Mouse (Mus musculus) retina, adult 2 months (tissue): ENCODE results near the gene Olfr287.

Source experiments
- DNase-seq: peaks from one replicate; pipeline ENCODE4 v3.0.0-alpha.2; 2012; ENCODE audit warnings: low read depth, low spot score

Gene Olfr287

GRCm38 (mm10) chr15:98220877-98221276 is at the start of gene Olfr287, which contains the start of gene Gm44579:
Gene Olfr287, minus strand, starts transcription at chr15:98221056.
Gene Gm44579, minus strand, starts transcription at chr15:98220977.
- DNase-seq = no peak

- no peak for DNase-seq
Measured at GRCm38 (mm10) chr15:98257776-98258175, 36.9 kb upstream of the Olfr287 start.

- DNase-seq = no peak
Measured at GRCm38 (mm10) chr15:98257193-98257592, 36.3 kb upstream of the Olfr287 start, which contains the start of gene H1fnt. Gene H1fnt, minus strand, starts transcription at chr15:98257293.

- DNase-seq = no peak
Measured at GRCm38 (mm10) chr15:98256271-98256670, 35.4 kb upstream of the Olfr287 start.

GRCm38 (mm10) chr15:98235442-98235841 is 14.6 kb upstream of the Olfr287 start:
- no peak for DNase-seq

- DNase-seq = no peak
Measured at GRCm38 (mm10) chr15:98234350-98234749, 13.5 kb upstream of the Olfr287 start, which contains the start of gene Olfr286. Gene Olfr286, minus strand, starts transcription at chr15:98234450.

- DNase-seq = no peak
Measured at GRCm38 (mm10) chr15:98226096-98226495, 5.2 kb upstream of the Olfr287 start.

GRCm38 (mm10) chr15:98225610-98226009 is 4.8 kb upstream of the Olfr287 start:
- no peak for DNase-seq

- no peak for DNase-seq
Measured at GRCm38 (mm10) chr15:98222377-98222776, 1.5 kb upstream of the Olfr287 start.

- DNase-seq = no peak
Measured at GRCm38 (mm10) chr15:98214130-98214529, 6.7 kb downstream of the Olfr287 start.

GRCm38 (mm10) chr15:98213336-98213870 is 7.5 kb downstream of the Olfr287 start:
- DNase-seq = no peak

GRCm38 (mm10) chr15:98209676-98210075 is 11.2 kb downstream of the Olfr287 start:
- DNase-seq = no peak

- DNase-seq = no peak
Measured at GRCm38 (mm10) chr15:98195442-98195841, 25.4 kb downstream of the Olfr287 start, which contains the start of gene Olfr288. Gene Olfr288, minus strand, starts transcription at chr15:98195542.

GRCm38 (mm10) chr15:98184456-98184855 is 36.4 kb downstream of the Olfr287 start:
- DNase-seq = no peak

GRCm38 (mm10) chr15:98181856-98182570 is 38.8 kb downstream of the Olfr287 start:
- DNase-seq = no peak

GRCm38 (mm10) chr15:98181132-98181711 is 39.6 kb downstream of the Olfr287 start:
- DNase-seq = peak; percentile 90

GRCm38 (mm10) chr15:98180567-98181131 is 40.2 kb downstream of the Olfr287 start:
- no peak for DNase-seq

GRCm38 (mm10) chr15:98177320-98177719 is 43.5 kb downstream of the Olfr287 start:
- DNase-seq = no peak

GRCm38 (mm10) chr15:98173821-98174220 is 47.0 kb downstream of the Olfr287 start:
- DNase-seq = no peak

- no peak for DNase-seq
Measured at GRCm38 (mm10) chr15:98172113-98172512, 48.7 kb downstream of the Olfr287 start.

- DNase-seq = no peak
Measured at GRCm38 (mm10) chr15:98170917-98171316, 49.9 kb downstream of the Olfr287 start.

GRCm38 (mm10) chr15:98170365-98170764 is 50.5 kb downstream of the Olfr287 start:
- DNase-seq = no peak
